In genomic region chr4:22067678-22068299, GRCm38 (mm10) we compare ENCODE assay signal across 16 mouse cellular contexts.
A peak's percentile ranks its signal among the peaks of the same experiment; 100 is the strongest.
DNase-seq lines count a peak whose midpoint lies in the region; ATAC-seq and TF ChIP-seq lines count a peak whose summit lies in the region.
"Had no signal": no experiment of that assay in that cellular context is flagged by ENCODE, and none has a peak within 500 bp of the region (broad histone marks: within the 10 kb centered on the region; RNA-seq: fewer than 3 reads in every experiment).

No protein-coding gene starts in this region.

- ATAC-seq in forebrain, embryonic 16.5 days, result peak; percentile 48
- ATAC-seq in kidney, embryonic 15.5 days (replicated peaks; ENCODE audit: low FRiP score), result no peak
- ATAC-seq: activated CD4-positive, CD25-positive, alpha-beta regulatory T cell, adult 4 months; CD4-positive, CD25-positive, alpha-beta regulatory T cell, adult 4 months had no signal

- H3K4me3 ChIP-seq in forebrain, embryonic 16.5 days (replicated peaks; ENCODE audit: low read length), result no peak overlapping the region
- no peak overlapping the region for H3K4me3 ChIP-seq in midbrain, embryonic 10.5 days
- no peak overlapping the region for H3K4me3 ChIP-seq in kidney, embryonic 15.5 days (replicated peaks)
- H3K4me3 ChIP-seq in left cerebral cortex, adult 2 months, result no peak overlapping the region
- H3K4me3 ChIP-seq: heart, embryonic 10.5 days; limb, embryonic 15.5 days; neural tube, embryonic 12.5 days had no signal

- H3K9me3 ChIP-seq in forebrain, embryonic 16.5 days (ENCODE audit: control insufficient read depth, low read length), result no peaks in the 10 kb centered on the region
- no peaks in the 10 kb centered on the region for H3K9me3 ChIP-seq in midbrain, embryonic 10.5 days (replicated peaks)
- H3K9me3 ChIP-seq in kidney, embryonic 15.5 days (replicated peaks), result no peaks in the 10 kb centered on the region
- H3K9me3 ChIP-seq: heart, embryonic 10.5 days; limb, embryonic 15.5 days; neural tube, embryonic 12.5 days had no signal

- no peak for TF ChIP-seq CTCF in left cerebral cortex, adult 2 months (IDR thresholded peaks at IDR 0.05)

- H3K9ac ChIP-seq in forebrain, embryonic 16.5 days (replicated peaks; ENCODE audit: low read depth, low read length), result no peak overlapping the region
- H3K9ac ChIP-seq in kidney, embryonic 15.5 days, result no peak overlapping the region
- H3K9ac ChIP-seq: limb, embryonic 15.5 days; lung, embryonic 14.5 days; neural tube, embryonic 12.5 days had no signal

- H3K36me3 ChIP-seq in forebrain, embryonic 16.5 days (ENCODE audit: control insufficient read depth, insufficient read depth), result no peaks in the 10 kb centered on the region
- H3K36me3 ChIP-seq in midbrain, embryonic 10.5 days, result no peaks in the 10 kb centered on the region
- no peaks in the 10 kb centered on the region for H3K36me3 ChIP-seq in kidney, embryonic 15.5 days
- H3K36me3 ChIP-seq: heart, embryonic 10.5 days; limb, embryonic 15.5 days; neural tube, embryonic 12.5 days had no signal

- H3K27ac ChIP-seq in forebrain, embryonic 16.5 days (ENCODE audit: low read length), result peak overlapping the region; percentile 44; the same call in 1 of the 2 replicates
- H3K27ac ChIP-seq in midbrain, embryonic 10.5 days (replicated peaks), result peak overlapping the region; percentile 75
- no peak overlapping the region for H3K27ac ChIP-seq in kidney, embryonic 15.5 days
- H3K27ac ChIP-seq in left cerebral cortex, adult 2 months, result no peak overlapping the region
- H3K27ac ChIP-seq: heart, embryonic 10.5 days; limb, embryonic 15.5 days; neural tube, embryonic 12.5 days had no signal

- intact Hi-C loops in left cerebral cortex, adult 2 months (cut with DNase I), result no loop called here

- DNase-seq in right cerebral cortex, postnatal 25 days, result peak; percentile 8
- DNase-seq in right cerebral cortex, adult 2 months (ENCODE audit: low spot score in 2 of 2), result no peak
- DNase-seq in midbrain, embryonic 10.5 days (ENCODE audit: low spot score), result peak; percentile 13
- no peak for DNase-seq in left cerebral cortex, adult 2 months (ENCODE audit: extremely low spot score in 1 of 2, low spot score in 2 of 2)
- DNase-seq in adrenal gland, postnatal 25 days, result no peak
- DNase-seq: cerebellum, adult 18-20 months; gastrocnemius, postnatal 25 days; kidney, adult 18-20 months had no signal

- 41% methylated on average over 14 of the region's 14 CpGs for WGBS in forebrain, embryonic 16.5 days
- WGBS in midbrain, embryonic 10.5 days, result 74% methylated on average over 14 of the region's 14 CpGs
- WGBS in kidney, embryonic 15.5 days, result 72% methylated on average over 14 of the region's 14 CpGs

- H3K27me3 ChIP-seq in forebrain, embryonic 16.5 days (replicated peaks; ENCODE audit: control insufficient read depth, insufficient read depth, low read length), result no peaks in the 10 kb centered on the region; the same call in 1 of the 2 replicates
- H3K27me3 ChIP-seq in midbrain, embryonic 10.5 days (ENCODE audit: low read depth, poor library complexity, severe bottlenecking), result no peaks in the 10 kb centered on the region
- no peaks in the 10 kb centered on the region for H3K27me3 ChIP-seq in kidney, embryonic 15.5 days
- H3K27me3 ChIP-seq: limb, embryonic 15.5 days; neural tube, embryonic 12.5 days had no signal

- H3K4me1 ChIP-seq in forebrain, embryonic 16.5 days (replicated peaks; ENCODE audit: control insufficient read depth, insufficient read depth, low read length), result peaks cover 14% of the 10 kb centered on the region
- H3K4me1 ChIP-seq in midbrain, embryonic 10.5 days, result peaks cover 19% of the 10 kb centered on the region
- H3K4me1 ChIP-seq in kidney, embryonic 15.5 days, result no peaks in the 10 kb centered on the region
- H3K4me1 ChIP-seq: heart, embryonic 10.5 days; neural tube, embryonic 12.5 days had no signal

- H3K4me2 ChIP-seq in forebrain, embryonic 16.5 days (ENCODE audit: low read length), result peak overlapping the region; percentile 36
- no peak overlapping the region for H3K4me2 ChIP-seq in kidney, embryonic 15.5 days
- H3K4me2 ChIP-seq: limb, embryonic 15.5 days; lung, embryonic 14.5 days; neural tube, embryonic 12.5 days had no signal

Comparison
In these comparisons a context has a peak if more than half of its experiments do, and no peak if none do; other contexts are left out.
1. DNase-seq: peak in right cerebral cortex, postnatal 25 days (single experiment) and midbrain, embryonic 10.5 days (single experiment); none in right cerebral cortex, adult 2 months (0 of 2), left cerebral cortex, adult 2 months (0 of 2) and adrenal gland, postnatal 25 days (single experiment).
2. H3K27ac ChIP-seq: peak in forebrain, embryonic 16.5 days (single experiment) and midbrain, embryonic 10.5 days (single experiment); none in kidney, embryonic 15.5 days (single experiment) and left cerebral cortex, adult 2 months (single experiment).